Mouse (Mus musculus) C2C12 (cell line): ENCODE data around the gene Tiam2.

ENCODE experiments used
- CEBPB ChIP-seq: IDR thresholded peaks from one replicate; pipeline ENCODE4 v1.6.1; 2011; ENCODE audit warnings: low read depth, mild to moderate bottlenecking, control low read depth, moderate library complexity
- CTCF ChIP-seq: IDR thresholded peaks from one replicate; pipeline ENCODE4 v1.5.1; 2011; ENCODE audit not compliant: control insufficient read depth, insufficient read depth, insufficient read length
- FOSL1 ChIP-seq: IDR thresholded peaks from one replicate; pipeline ENCODE4 v1.8.0; 2011; ENCODE audit warnings: mild to moderate bottlenecking, low read length; ENCODE audit not compliant: poor library complexity, insufficient read depth, severe bottlenecking
- MAX ChIP-seq: IDR thresholded peaks from one replicate; pipeline ENCODE4 v1.6.1; 2011; ENCODE audit warnings: mild to moderate bottlenecking, control low read depth
- MYOD1 ChIP-seq: IDR thresholded peaks from one replicate; pipeline ENCODE4 v1.6.1; 2011; ENCODE audit warnings: low read depth; ENCODE audit not compliant: control insufficient read depth, insufficient read length
- MYOG ChIP-seq: IDR thresholded peaks from one replicate; pipeline ENCODE4 v1.6.1; 2011; ENCODE audit not compliant: control insufficient read depth, insufficient read length; ENCODE audit errors: extremely low read depth
- USF1 ChIP-seq: IDR thresholded peaks from one replicate; pipeline ENCODE4 v1.6.1; 2011; ENCODE audit warnings: low read depth, mild to moderate bottlenecking, control low read depth, moderate library complexity

GRCm38 (mm10) chr17:3485851-3486250, 159.5 kb downstream of the Tiam2 start:
- TF ChIP-seq CTCF (no peak), CEBPB (no peak), MYOD1 (no peak), FOSL1 (no peak), USF1 (no peak), MYOG (no peak), MAX (no peak)
